Mouse (Mus musculus): Measurements from ENCODE around the gene Gaa.
A peak's percentile ranks its signal among the peaks of the same experiment; 100 is the strongest.
"Not testable (repeated sequence)": the region's sequence is repeated elsewhere in the genome, so short reads cannot be mapped to it uniquely, and the experiment has no call there.

The Gaa gene

GRCm38 (mm10) chr11:119252854-119253541 is 14.7 kb upstream of the Gaa start:
- DNase-seq (ENCODE audit: extremely low spot score), result peak; percentile 78

- DNase-seq (ENCODE audit: extremely low spot score), result not testable (repeated sequence)
Measured at GRCm38 (mm10) chr11:119256557-119256956, 11.1 kb upstream of the Gaa start.

- DNase-seq (ENCODE audit: extremely low spot score), result no peak
Measured at GRCm38 (mm10) chr11:119258216-119258571, 9.5 kb upstream of the Gaa start.

- DNase-seq (ENCODE audit: extremely low spot score), result peak; percentile 54
Measured at GRCm38 (mm10) chr11:119258572-119259322, 8.9 kb upstream of the Gaa start.

- no peak for DNase-seq (ENCODE audit: extremely low spot score)
Measured at GRCm38 (mm10) chr11:119259977-119260376, 7.7 kb upstream of the Gaa start.

- no peak for DNase-seq (ENCODE audit: extremely low spot score)
Measured at GRCm38 (mm10) chr11:119264413-119264812, 3.3 kb upstream of the Gaa start.

GRCm38 (mm10) chr11:119265811-119266210 is 1.9 kb upstream of the Gaa start:
- DNase-seq (ENCODE audit: extremely low spot score), result no peak

- DNase-seq (ENCODE audit: extremely low spot score), result no peak
Measured at GRCm38 (mm10) chr11:119267241-119267674, 429 bp upstream of the Gaa start.

- DNase-seq (ENCODE audit: extremely low spot score), result no peak
Measured at GRCm38 (mm10) chr11:119268557-119269195, 989 bp downstream of the Gaa start.

- DNase-seq (ENCODE audit: extremely low spot score), result not testable (repeated sequence)
Measured at GRCm38 (mm10) chr11:119272492-119272891, 4.8 kb downstream of the Gaa start.

GRCm38 (mm10) chr11:119273186-119273930 is 5.7 kb downstream of the Gaa start:
- no peak for DNase-seq (ENCODE audit: extremely low spot score)

GRCm38 (mm10) chr11:119281030-119281429 is 13.3 kb downstream of the Gaa start:
- no peak for DNase-seq (ENCODE audit: extremely low spot score)

- DNase-seq (ENCODE audit: extremely low spot score), result no peak
Measured at GRCm38 (mm10) chr11:119285791-119286527, 18.3 kb downstream of the Gaa start.

GRCm38 (mm10) chr11:119287207-119287992 is 19.7 kb downstream of the Gaa start:
- no peak for DNase-seq (ENCODE audit: extremely low spot score)

GRCm38 (mm10) chr11:119292861-119293260 is 25.2 kb downstream of the Gaa start:
- DNase-seq (ENCODE audit: extremely low spot score), result not testable (repeated sequence)

- no peak for DNase-seq (ENCODE audit: extremely low spot score)
Measured at GRCm38 (mm10) chr11:119297996-119298395, 30.3 kb downstream of the Gaa start.

GRCm38 (mm10) chr11:119298917-119299316 is 31.2 kb downstream of the Gaa start:
- DNase-seq (ENCODE audit: extremely low spot score), result no peak

GRCm38 (mm10) chr11:119299391-119300245 is 31.9 kb downstream of the Gaa start, which contains the start of gene Eif4a3:
TSS of gene Eif4a3 (minus strand) at chr11:119300089.
- peak; percentile 98 for DNase-seq (ENCODE audit: extremely low spot score)

GRCm38 (mm10) chr11:119300246-119300935 is 32.7 kb downstream of the Gaa start:
- no peak for DNase-seq (ENCODE audit: extremely low spot score)

Data from embryo, embryonic 9.5 days (tissue).